Comparison of ENCODE assay signal across 11 mouse cellular contexts in genomic region chr9:86744041-86744440, GRCm38 (mm10). TPM values are rescaled to one million over a fixed set of nuclear protein-coding genes. Genes with fewer than 3 reads are reported as not detected.
DNase-seq lines count a peak whose midpoint lies in the region; ATAC-seq and TF ChIP-seq lines count a peak whose summit lies in the region.
"Had no signal": no experiment of that assay in that cellular context is flagged by ENCODE, and none has a peak within 500 bp of the region (broad histone marks: within the 10 kb centered on the region; RNA-seq: fewer than 3 reads in every experiment).

No protein-coding gene starts in this region.

- no peak for TF ChIP-seq EP300 in stomach, postnatal 0 days (optimal IDR thresholded peaks at IDR 0.05)

- H3K4me2 ChIP-seq in heart, embryonic 14.5 days (ENCODE audit: low read length), result peak overlapping the region; percentile 70
- peak overlapping the region; percentile 46 for H3K4me2 ChIP-seq in stomach, embryonic 14.5 days (replicated peaks; ENCODE audit: low read depth, low read length)
- H3K4me2 ChIP-seq in stomach, postnatal 0 days (replicated peaks; ENCODE audit: low read depth), result no peak overlapping the region
- H3K4me2 ChIP-seq in limb, embryonic 11.5 days (ENCODE audit: low read depth, severe bottlenecking), result peak overlapping the region; percentile 71
- H3K4me2 ChIP-seq: liver, embryonic 13.5 days had no signal

- WGBS in heart, embryonic 14.5 days, result 48% methylated on average over 5 of the region's 5 CpGs
- WGBS in stomach, embryonic 14.5 days, result 34% methylated on average over 5 of the region's 5 CpGs
- WGBS in stomach, postnatal 0 days, result 22% methylated on average over 5 of the region's 5 CpGs
- whole genome bisulfite sequencing in limb, embryonic 11.5 days, result 34% methylated on average over 5 of the region's 5 CpGs

- DNase-seq in heart, postnatal 10 days, result no peak
- no peak for DNase-seq in stomach, postnatal 0 days (ENCODE audit: low spot score)
- DNase-seq in limb, embryonic 11.5 days (ENCODE audit: low spot score), result no peak
- no peak for DNase-seq in layer of hippocampus, postnatal 14 days (ENCODE audit: low spot score in 2 of 2)
- DNase-seq in kidney, adult 8-10 months, result no peak
- DNase-seq: liver, embryonic 13.5 days had no signal

- TF ChIP-seq CTCF in stomach, postnatal 0 days (IDR thresholded peaks at IDR 0.05; ENCODE audit: low read depth), result no peak

- intact Hi-C loops in heart, postnatal 10 days (cut with DNase I), result no loop called here

- no peak for ATAC-seq in heart, embryonic 14.5 days (ENCODE audit: insufficient number of reproducible peaks, insufficient read depth, low FRiP score, low read depth)
- ATAC-seq in stomach, embryonic 14.5 days (ENCODE audit: insufficient number of reproducible peaks, insufficient read depth, low FRiP score, low read depth), result no peak
- no peak for ATAC-seq in stomach, postnatal 0 days (ENCODE audit: low FRiP score, low TSS enrichment)
- no peak for ATAC-seq in limb, embryonic 11.5 days (ENCODE audit: insufficient number of reproducible peaks, low FRiP score, low TSS enrichment, low read depth)
- no peak for ATAC-seq in erythroid progenitor cell, adult 5-6 weeks (replicated peaks; ENCODE audit: low FRiP score, poor library complexity, severe bottlenecking)
- ATAC-seq: CD4-positive, CD25-positive, alpha-beta regulatory T cell, adult 4 months; inflammation-experienced regulatory T-cells, adult 6 months had no signal

- H3K27ac ChIP-seq in heart, embryonic 14.5 days (replicated peaks in 1 of 2; ENCODE audit: control insufficient read depth in 1 of 2, insufficient read depth in 1 of 2, low read depth in 2 of 2, low read length in 2 of 2), result no peak overlapping the region
- H3K27ac ChIP-seq in stomach, embryonic 14.5 days (ENCODE audit: low read length), result no peak overlapping the region
- H3K27ac ChIP-seq in stomach, postnatal 0 days (replicated peaks), result no peak overlapping the region
- no peak overlapping the region for H3K27ac ChIP-seq in limb, embryonic 11.5 days (replicated peaks; ENCODE audit: low read depth, low read length)
- H3K27ac ChIP-seq: liver, embryonic 13.5 days had no signal

- H3K27me3 ChIP-seq in heart, embryonic 14.5 days (ENCODE audit: control insufficient read depth, insufficient read depth, low read length), result no peaks in the 10 kb centered on the region
- H3K27me3 ChIP-seq in stomach, embryonic 14.5 days (ENCODE audit: control insufficient read depth, insufficient read depth, low read length), result no peaks in the 10 kb centered on the region
- no peaks in the 10 kb centered on the region for H3K27me3 ChIP-seq in stomach, postnatal 0 days (ENCODE audit: control insufficient read depth, insufficient read depth, low read length)
- H3K27me3 ChIP-seq in limb, embryonic 11.5 days (ENCODE audit: control insufficient read depth, insufficient read depth, low read length), result no peaks in the 10 kb centered on the region
- H3K27me3 ChIP-seq: liver, embryonic 13.5 days had no signal

- no peaks in the 10 kb centered on the region for H3K9me3 ChIP-seq in heart, embryonic 14.5 days (ENCODE audit: control insufficient read depth, low read length)
- no peaks in the 10 kb centered on the region for H3K9me3 ChIP-seq in stomach, embryonic 14.5 days (ENCODE audit: control insufficient read depth, low read depth, low read length)
- no peaks in the 10 kb centered on the region for H3K9me3 ChIP-seq in stomach, postnatal 0 days (ENCODE audit: control insufficient read depth, low read length)
- no peaks in the 10 kb centered on the region for H3K9me3 ChIP-seq in limb, embryonic 11.5 days (ENCODE audit: control insufficient read depth, low read length)
- H3K9me3 ChIP-seq: liver, embryonic 13.5 days had no signal

- H3K9ac ChIP-seq in heart, embryonic 14.5 days (ENCODE audit: low read length), result peak overlapping the region; percentile 67
- H3K9ac ChIP-seq in stomach, embryonic 14.5 days (replicated peaks; ENCODE audit: low read depth, low read length), result no peak overlapping the region
- H3K9ac ChIP-seq in stomach, postnatal 0 days (ENCODE audit: low read length), result no peak overlapping the region
- no peak overlapping the region for H3K9ac ChIP-seq in limb, embryonic 11.5 days (ENCODE audit: low read length)
- H3K9ac ChIP-seq: liver, embryonic 13.5 days had no signal

- no peaks in the 10 kb centered on the region for H3K36me3 ChIP-seq in heart, embryonic 14.5 days (ENCODE audit: control insufficient read depth, insufficient read depth, low read length)
- no peaks in the 10 kb centered on the region for H3K36me3 ChIP-seq in stomach, embryonic 14.5 days (ENCODE audit: control insufficient read depth, insufficient read depth, low read length)
- no peaks in the 10 kb centered on the region for H3K36me3 ChIP-seq in stomach, postnatal 0 days (ENCODE audit: control insufficient read depth, insufficient read depth, low read length)
- no peaks in the 10 kb centered on the region for H3K36me3 ChIP-seq in limb, embryonic 11.5 days (ENCODE audit: control insufficient read depth, insufficient read depth, low read length)
- H3K36me3 ChIP-seq: liver, embryonic 13.5 days had no signal

- peak overlapping the region; percentile 38 to 47; a peak in 3 of 4 replicates for H3K4me3 ChIP-seq in heart, embryonic 14.5 days (ENCODE audit: control insufficient read depth in 1 of 2, insufficient read depth in 1 of 2, low read depth in 1 of 2, low read length in 2 of 2)
- H3K4me3 ChIP-seq in stomach, embryonic 14.5 days (ENCODE audit: low read depth, low read length), result no peak overlapping the region; the same call in 1 of the 2 replicates
- no peak overlapping the region for H3K4me3 ChIP-seq in stomach, postnatal 0 days (ENCODE audit: low read depth, low read length)
- no peak overlapping the region for H3K4me3 ChIP-seq in limb, embryonic 11.5 days (ENCODE audit: low read depth, low read length)
- H3K4me3 ChIP-seq: liver, embryonic 13.5 days had no signal

- H3K4me1 ChIP-seq in heart, embryonic 14.5 days (ENCODE audit: control insufficient read depth in 2 of 2, insufficient read depth in 2 of 2, low read length in 2 of 2), result peaks cover 7 to 13% of the 10 kb centered on the region in 2 experiments
- H3K4me1 ChIP-seq in stomach, embryonic 14.5 days (ENCODE audit: control insufficient read depth, insufficient read depth, low read length), result peaks cover 5% of the 10 kb centered on the region; the same call in 1 of the 2 replicates
- H3K4me1 ChIP-seq in stomach, postnatal 0 days (replicated peaks; ENCODE audit: control insufficient read depth, insufficient read depth), result 0 out of 2 replicates have a peak, but pooled peaks cover 2% of the 10 kb centered on the region
- no peaks in the 10 kb centered on the region; the same call in 1 of the 2 replicates for H3K4me1 ChIP-seq in limb, embryonic 11.5 days (ENCODE audit: control insufficient read depth, insufficient read depth, low read length)
- H3K4me1 ChIP-seq: liver, embryonic 13.5 days had no signal

RNA-seq across cellular contexts. Expression of gene Prss35, which starts 0.6 kb away (rescaled TPM):
- 24.5 and 35.7 TPM in 2 replicates for polyA plus RNA-seq in heart, embryonic 14.5 days (2014; fragmentation: Nextera tagmentation; extraction: Ambion mirVana)
- total RNA-seq in heart, postnatal 10 days (2021), result 1 to 10 TPM; 1.6 to 2.5 TPM
- 10.8 and 15.8 TPM in 2 replicates for polyA plus RNA-seq in stomach, embryonic 14.5 days (2014; fragmentation: Nextera tagmentation; extraction: Ambion mirVana)
- 3.9 and 4.6 TPM in 2 replicates for polyA plus RNA-seq in stomach, postnatal 0 days (2015; fragmentation: Nextera tagmentation; extraction: Ambion mirVana)
- 3.8 and 4.5 TPM in 2 replicates for polyA plus RNA-seq in limb, embryonic 11.5 days (2014; fragmentation: Nextera tagmentation; extraction: Ambion mirVana)
- total RNA-seq in erythroid progenitor cell, adult 5-6 weeks (2015; ENCODE audit: low replicate concordance), result not detected in 2 replicates
- not detected in 2 replicates for total RNA-seq in erythroid progenitor cell, adult 5-6 weeks (2017; ENCODE audit: low replicate concordance)
- 10 to 100 TPM; 13.3 TPM for total RNA-seq in layer of hippocampus, postnatal 14 days (2021)
- polyA plus RNA-seq: CD4-positive, CD25-positive, alpha-beta regulatory T cell, adult 4 months; inflammation-experienced regulatory T-cells, adult 6 months had no signal

RNA-seq across cellular contexts. Expression of gene Me1, which starts 48.3 kb away (rescaled TPM):
- polyA plus RNA-seq in heart, embryonic 14.5 days (2014; fragmentation: Nextera tagmentation; extraction: Ambion mirVana), result 29.3 and 33.3 TPM in 2 replicates
- total RNA-seq in heart, postnatal 10 days (2021), result 10 to 100 TPM; 63.4 to 69.7 TPM
- 10.3 and 12.3 TPM in 2 replicates for polyA plus RNA-seq in stomach, embryonic 14.5 days (2014; fragmentation: Nextera tagmentation; extraction: Ambion mirVana)
- 171 and 189 TPM in 2 replicates for polyA plus RNA-seq in stomach, postnatal 0 days (2015; fragmentation: Nextera tagmentation; extraction: Ambion mirVana)
- polyA plus RNA-seq in limb, embryonic 11.5 days (2014; fragmentation: Nextera tagmentation; extraction: Ambion mirVana), result 10.0 and 11.4 TPM in 2 replicates
- 0.36 TPM in 1 of 2 replicates, not detected in the other for total RNA-seq in erythroid progenitor cell, adult 5-6 weeks (2015; ENCODE audit: low replicate concordance)
- 1.1 TPM in 1 of 2 replicates, not detected in the other for total RNA-seq in erythroid progenitor cell, adult 5-6 weeks (2017; ENCODE audit: low replicate concordance)
- 10 to 100 TPM; 84.3 to 87.7 TPM for total RNA-seq in layer of hippocampus, postnatal 14 days (2021)
- polyA plus RNA-seq: CD4-positive, CD25-positive, alpha-beta regulatory T cell, adult 4 months had no signal

Comparison
In these comparisons a context has a peak if more than half of its experiments do, and no peak if none do; other contexts are left out.
1. H3K4me3 ChIP-seq: peak in heart, embryonic 14.5 days (2 of 2); none in stomach, embryonic 14.5 days (single experiment), stomach, postnatal 0 days (single experiment) and limb, embryonic 11.5 days (single experiment).